Mouse (Mus musculus): ENCODE measurements at regions not wholly inside any gene's neighbourhood (a gene's known extent, or its start where the extent isn't known, plus 50 kb on each side); places are given as distances from the start of the nearest gene placed in this dataset.

DNA sequence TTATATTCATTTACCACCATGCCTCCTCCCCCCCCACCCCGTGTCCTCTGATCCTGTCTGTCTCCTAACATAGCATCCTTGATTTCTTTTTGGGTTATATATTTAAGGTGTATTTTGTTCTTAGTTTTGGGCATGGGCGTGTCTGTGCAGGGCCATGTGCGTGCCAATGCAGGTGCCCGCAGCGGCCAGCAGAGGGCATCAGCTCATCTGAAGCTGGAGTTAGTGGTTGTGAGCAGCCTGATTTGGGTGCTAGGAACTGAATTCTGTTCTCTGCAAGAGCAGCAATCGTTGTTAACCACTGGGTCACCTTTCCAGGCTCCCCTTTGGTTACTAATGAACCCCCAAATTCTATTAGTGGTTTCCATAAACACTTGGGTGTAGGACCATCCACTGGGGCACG lies 167.5 kb upstream of the Zfp64 start:
- ATAC-seq: no peak

DNA sequence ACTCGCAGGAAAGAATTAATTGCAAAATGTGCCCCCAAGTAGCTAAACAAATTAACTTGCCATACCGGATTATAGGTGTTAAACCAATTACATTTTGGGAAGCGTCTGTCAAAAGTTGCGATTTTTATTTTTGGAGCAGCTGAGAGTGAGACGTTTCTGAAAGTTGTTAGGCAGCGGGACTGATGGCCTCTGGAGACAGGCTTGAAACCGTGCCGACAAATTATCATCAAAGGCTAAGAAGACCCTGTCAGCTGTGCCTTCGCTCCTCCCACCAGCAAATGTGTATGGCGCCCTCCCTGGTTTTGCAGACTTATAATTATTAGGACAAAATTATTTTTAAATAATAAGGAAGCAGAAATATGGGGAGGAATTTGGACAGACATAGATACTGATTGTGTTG lies 161.5 kb upstream of the Zfp64 start:
- ATAC-seq: no peak

DNA sequence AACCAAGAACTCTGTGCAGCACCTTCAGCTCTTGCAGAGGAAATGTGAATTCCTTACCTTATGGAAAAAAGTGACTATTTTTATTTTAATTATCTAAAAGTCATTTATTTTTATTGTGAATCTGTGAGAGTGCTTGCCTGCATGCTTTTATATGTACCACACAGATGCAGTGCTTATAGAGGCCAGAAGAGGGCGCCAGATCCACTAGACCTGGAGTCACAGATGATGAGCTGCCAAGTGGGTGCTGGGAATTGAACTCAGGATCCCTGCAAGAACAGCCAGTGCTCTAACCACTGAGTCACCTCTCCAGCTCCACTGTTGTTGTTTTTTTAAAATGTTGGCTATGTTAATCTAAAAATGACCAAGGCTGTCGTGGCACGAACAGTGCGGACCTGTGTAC lies 153.7 kb upstream of the Zfp64 start:
- ATAC-seq: no peak

DNA sequence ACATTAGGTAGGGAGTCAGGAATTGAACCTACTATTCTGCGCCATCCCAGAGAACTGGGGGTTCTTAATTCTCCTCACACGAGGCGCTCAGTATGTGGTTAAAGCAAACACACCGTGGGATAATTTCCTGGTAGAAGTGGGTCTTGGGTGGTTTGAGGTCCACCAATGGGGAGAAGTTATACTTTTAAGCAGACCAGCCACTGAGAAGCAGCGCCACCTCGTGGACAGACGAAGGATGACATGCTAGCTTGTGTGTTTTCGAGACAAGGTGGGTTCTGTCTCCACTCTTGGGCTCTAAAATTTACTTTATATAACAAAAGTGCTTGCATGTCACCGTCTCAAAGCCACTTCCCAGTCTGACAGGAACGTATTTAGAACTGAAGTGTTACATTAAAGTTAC lies 152.7 kb upstream of the Zfp64 start:
- ATAC-seq: no peak

DNA sequence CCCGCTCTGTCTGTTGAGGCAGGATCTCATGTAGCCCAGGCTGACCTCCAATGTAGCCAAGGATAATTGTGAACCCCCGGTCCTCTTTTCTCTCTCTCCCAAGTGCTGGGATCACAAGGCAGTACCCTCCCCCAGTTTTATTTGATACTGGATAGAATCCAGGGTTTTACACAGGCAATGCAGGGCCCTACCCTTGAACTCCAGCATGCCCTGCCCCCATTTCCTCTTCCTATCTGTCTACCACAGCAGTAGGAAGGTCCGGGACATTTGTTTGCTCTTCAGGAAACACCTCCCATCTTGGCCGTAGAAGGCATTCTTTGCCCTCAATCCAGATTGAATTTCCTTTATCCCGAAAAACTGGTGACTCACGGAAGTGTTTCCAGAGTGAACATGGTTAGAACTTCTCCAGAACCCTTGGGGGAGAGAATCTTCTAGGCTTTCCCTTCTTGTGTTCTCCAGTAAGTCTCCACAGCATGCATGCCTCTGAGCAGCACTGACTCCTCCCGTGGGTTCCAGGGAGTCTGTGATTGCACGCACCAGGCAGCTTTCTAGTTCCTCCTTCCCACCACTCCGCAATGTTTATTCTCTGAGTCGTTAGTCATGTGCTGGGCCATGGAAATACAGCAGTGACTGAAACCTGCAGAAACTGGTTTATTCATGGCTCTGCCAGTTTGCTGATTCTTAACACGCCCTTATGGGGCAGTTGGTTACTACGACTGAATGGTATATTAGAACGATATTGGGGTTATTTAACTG lies 146.3 kb upstream of the Zfp64 start:
- ATAC-seq: no peak

DNA sequence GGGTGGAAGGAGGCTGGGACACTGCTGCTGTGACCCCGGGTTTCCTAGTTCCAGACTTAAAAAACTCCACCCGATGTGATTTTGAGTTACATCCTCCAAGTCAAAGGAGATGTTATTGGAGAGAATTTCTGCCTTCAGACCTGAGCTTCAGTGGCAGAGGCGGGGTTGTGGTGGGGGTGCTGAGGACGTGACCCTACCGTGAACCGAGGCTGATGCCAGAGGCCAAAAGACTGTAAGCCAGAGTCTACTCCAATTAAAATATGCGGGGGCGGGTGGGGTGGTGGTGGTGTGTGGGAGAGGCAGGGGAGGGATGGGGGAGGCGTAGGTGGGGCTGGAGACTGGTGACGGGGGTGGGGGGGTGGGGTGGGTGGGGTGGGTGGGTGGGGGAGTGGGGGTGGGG lies 145.1 kb upstream of the Zfp64 start:
- no peak for ATAC-seq

DNA sequence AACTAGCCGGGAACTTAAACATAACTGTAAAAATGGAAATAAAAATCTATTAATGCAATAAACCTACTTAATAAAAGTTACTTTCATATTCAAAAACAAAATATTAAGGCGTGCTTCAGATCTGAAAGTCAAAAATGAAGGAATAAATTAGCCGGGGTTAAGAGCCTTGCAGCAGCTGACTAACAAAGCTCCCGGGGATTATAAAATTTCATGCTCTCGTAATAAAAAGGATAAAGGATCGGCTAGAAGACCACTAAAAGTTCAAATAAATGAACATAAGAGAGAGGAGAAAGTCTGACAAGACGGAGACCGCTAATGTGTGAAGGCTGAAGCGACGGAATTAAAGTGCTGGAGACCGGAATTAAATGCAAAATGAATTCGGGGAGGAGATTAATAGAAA lies 144.3 kb upstream of the Zfp64 start:
- ATAC-seq: no peak

DNA sequence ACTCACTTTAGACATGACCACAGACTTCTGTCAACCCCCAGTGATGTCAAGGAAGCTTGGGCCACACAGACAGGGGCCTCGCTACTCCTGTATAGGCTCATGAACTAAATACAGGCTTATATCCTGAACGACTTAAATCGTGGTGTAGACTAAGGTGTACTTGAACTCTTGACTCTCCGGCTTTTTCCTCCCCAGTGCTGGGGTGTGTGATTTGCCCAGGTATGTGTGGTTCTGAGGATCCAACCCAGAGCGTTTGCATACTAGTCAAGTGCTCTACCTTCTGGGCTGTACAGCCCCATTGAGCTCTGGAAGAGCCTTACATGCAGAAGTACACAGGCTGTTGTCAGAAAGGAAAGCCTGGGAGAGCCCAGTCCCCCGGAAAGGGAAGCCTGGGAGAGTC lies 143.2 kb upstream of the Zfp64 start:
- ATAC-seq: no peak

DNA sequence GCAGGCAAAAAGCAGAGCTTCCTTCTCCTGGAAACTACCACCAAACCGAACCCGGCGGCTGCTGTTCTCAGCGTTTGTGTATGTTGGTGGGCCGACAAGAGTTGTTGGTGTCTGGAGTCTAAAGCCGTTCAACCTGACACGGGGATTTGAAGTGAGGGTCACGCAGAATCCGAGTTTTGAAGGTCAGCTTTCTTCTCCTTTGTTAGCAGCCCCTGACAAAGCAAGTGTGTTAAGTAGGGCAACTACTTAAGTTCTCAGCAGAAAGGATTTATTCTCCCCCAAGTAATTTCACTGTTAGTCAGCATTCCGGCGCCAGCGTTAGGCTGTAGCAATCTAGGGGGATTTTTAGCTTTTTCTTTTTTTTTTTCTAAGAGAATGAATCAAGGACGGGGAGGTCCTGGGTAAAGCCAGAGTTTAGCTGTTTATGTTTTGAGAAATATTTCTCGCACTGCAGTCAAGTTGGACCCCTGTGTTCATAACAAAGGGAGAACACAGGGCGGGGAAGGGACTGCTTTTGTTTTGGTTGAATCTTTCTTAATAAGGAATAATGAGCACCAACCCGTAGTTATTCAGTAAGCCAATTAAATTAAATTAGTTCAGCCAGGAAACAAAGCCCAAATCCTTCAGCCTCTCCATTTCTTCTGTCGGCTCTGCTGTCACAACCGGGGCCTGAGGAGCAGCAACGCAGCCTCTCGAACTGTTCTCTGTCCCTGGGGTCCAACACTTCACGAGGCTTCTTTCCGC lies 138.8 kb upstream of the Zfp64 start:
- no peak for ATAC-seq

DNA sequence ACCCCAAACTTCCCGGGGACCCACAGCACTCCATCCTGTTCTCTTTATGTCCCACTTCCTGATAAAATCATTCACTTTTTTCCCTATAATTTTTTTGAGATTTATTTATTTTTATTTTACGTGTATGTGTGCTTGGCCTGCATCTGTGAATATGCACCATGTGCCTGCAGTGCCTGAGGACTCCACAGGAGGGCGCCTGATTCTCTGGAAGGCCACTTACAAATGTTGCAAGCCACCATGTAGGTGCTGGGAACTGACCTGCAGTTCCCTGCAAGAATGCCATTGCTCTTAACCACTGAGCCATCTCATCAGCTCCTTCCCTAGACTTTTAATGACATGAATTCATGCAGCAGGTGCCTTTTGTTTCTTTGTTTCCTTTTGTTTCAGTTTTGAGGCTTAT lies 134.9 kb upstream of the Zfp64 start:
- ATAC-seq: no peak

DNA sequence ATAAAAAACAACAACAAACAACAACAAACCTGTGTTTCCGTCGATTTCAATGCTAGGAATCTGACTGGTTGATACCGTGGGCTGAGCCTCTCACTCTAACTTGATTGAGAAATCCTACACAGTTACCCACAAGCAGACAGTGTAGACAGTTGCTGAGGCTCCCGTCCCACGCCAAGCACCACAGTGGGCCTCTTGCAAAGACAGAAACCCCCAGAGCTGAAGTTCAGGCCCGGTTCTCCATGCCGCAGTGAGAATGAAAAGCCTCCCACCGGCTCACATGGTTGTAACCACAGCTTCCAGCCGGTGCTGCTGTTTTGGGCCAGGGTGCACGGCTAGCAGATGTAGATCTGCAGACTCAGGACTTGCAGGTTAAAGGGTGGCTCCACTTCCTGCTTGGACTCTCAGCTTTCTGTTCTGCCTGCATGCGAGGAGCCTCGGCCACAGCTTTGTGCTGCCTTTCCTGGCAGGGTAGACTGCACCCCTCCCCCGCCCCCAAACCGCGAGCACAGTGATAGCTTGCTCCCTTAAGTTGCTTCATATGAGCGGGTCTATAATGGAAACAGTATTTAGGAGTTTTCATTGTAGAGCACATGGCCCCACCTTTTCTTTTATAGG lies 133.6 kb upstream of the Zfp64 start:
- peak; percentile 47 for ATAC-seq

DNA sequence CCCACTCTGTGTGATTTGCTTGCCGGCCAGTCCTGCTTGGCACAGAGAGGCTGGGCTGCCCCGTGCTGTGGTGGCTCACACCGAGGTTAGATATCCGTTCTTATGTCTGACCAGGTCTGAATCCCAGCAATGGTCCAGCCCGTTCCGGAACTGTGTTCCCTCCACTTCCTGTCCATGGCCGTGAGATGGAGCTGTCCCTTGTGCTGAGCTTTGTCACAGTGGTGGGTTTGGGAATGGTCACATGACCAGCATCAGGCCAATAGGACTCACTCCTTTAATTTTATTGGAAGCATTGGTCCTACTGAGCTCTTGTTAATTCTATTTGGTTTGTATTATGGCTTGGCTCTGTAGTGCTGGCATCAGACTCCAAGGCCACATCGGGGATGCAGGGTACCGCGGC lies 132.9 kb upstream of the Zfp64 start:
- ATAC-seq: no peak

DNA sequence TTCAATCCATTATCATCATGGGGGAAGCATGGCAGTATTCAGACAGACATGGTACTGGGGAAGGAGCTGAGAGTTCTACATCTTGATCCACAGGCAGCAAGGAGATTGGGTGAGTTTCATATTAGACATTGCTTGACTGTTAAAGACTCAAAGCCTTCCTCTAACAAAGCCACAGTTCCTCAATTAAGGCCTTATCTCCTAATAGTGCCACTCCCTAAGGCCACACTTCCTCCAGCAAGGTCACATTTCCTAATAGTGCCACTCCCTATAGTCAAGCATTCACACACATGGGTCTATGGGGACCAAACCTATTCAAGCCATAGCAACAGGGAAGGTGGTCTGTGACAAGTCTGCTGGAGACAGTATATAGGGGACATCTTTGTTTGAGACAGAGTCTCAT lies 115.9 kb upstream of the Zfp64 start:
- no peak for ATAC-seq

DNA sequence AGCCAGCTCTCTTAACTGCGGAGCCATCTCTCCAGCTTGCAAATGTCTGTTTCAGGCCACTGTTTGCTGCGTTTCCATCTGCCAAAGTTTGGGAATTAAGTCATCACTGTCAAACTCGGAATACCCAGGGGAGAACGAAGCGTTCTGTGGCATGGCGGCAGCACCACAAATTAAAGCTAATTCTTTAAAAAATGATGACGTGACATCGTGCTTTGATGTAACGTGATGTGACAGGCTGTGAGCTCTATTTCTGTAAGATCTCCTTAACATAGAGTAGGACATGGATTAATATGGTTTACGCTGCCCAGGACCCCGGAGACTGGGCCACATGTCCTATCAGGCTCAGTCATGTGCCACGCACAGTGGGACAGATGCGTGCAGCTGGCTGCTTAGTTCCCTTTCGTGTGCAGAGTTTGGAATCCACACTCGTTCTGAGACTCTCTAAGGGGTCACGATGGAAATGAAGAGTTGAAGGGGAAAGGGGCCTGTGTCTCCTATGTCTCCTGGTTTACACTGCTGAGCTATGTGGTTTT lies 109.8 kb upstream of the Zfp64 start:
- no peak for ATAC-seq

DNA sequence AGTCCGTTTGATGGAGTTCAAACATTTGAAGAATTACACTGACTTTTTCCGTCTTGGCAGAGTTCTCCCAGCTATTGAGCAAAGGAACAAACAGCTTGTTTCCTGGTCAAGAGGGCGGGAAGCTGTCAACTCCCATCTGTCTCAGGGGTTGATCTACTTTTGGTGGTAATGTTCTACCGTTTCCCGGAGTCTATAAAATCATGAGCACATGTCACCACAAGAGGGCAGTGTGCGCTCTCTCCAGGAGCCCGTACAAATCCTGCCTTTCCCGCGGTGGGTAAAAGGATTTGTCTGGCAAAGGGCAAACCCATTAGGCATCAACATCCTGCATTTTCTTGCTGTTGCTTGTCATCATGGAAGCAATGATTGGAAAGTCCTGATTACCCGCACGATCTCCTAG lies 106.1 kb upstream of the Zfp64 start:
- ATAC-seq: no peak

DNA sequence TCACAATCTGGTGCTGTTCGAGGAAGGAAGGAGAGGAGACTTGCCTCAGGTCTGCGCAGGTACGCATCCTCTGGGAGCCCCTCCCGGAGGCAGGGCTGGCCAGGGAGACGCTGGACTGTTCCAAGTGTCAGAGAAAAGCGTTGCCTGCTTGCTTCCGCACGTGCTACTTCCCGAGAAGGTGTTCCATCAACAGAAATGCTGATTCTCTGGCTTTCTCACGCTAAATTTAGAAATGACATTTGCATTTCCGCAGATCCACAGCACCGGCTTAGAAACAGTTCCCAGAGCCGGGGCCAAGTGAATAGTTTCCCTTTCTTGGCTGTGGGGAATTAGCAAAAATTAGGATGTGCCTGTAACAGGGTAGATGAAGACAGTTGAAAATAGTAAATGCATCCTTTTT lies 105.1 kb upstream of the Zfp64 start:
- ATAC-seq: no peak

DNA sequence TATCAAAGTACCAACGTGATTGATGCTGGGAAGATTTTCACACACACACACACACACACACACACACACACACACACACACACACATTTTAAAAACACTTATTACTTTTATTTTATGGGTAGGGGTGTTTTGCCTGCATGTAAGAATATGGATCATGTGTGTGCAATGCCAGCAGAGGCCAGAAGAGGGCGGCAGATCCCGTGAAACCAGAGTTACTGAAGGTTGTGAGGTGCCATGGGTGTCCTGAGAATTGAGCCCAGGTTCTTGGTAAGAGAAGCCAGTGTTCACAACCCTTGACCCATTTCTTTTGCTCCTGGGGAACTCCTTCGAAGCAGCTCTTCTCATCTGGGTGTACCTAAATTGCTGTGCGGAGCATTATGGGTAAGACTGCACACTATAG lies 102.4 kb upstream of the Zfp64 start:
- ATAC-seq: no peak

DNA sequence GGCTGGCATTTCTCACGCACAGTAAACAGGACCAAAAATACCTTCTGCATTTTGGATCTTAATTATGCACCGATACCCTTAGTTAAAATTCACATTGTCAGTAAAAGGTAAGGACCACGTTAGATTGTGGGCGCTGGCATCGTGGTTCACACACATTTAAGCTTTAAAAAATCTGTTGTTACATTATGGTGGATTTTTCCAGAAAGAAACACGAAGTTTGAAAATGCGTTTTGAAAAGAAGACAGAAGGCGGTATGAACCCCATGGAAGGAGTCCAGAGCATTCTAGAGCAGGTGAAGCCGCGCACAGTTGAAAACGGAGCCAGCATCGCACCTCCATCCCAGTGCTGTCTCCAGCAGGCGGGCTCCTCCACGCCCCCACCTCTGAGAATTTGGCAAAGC lies 94.6 kb upstream of the Zfp64 start:
- no peak for ATAC-seq

DNA sequence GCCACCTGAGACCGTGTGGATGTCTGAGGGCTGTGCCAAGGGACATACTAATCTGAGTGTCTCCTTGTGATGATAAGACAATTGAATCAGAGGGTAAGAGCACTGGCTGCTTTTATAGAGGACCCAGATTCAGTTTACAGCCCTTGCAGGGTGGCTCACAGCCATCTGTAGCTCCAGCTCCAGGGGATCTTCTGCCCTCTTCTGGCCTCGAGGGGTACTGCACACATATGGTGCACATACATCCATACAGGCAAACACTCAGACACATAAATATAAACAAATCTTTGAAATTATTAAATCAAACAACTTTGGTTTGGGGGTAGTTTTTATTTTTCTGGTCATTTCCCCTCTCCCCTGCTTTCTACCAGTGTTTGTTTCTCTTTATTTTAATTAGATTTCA lies 86.4 kb upstream of the Zfp64 start:
- ATAC-seq: no peak

DNA sequence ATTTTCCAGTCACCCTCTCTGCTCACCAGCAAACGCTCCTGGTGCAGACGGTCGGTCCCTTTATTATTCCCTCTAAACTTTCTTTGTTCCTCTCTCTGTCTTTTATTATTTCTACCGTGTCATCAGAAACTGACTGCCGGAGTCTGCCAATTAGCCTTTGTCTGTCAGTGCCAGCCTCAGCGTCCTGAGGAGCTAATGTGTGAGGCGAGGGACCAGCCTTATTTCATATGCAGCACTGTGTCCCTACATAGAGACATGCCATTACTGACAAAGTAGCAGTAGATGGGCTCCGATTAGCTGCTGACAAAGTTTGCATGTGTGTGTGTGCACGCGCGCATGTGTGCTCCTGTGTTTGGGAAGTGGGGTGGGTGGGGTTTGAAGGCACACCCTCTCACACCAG lies 82.6 kb upstream of the Zfp64 start:
- no peak for ATAC-seq

DNA sequence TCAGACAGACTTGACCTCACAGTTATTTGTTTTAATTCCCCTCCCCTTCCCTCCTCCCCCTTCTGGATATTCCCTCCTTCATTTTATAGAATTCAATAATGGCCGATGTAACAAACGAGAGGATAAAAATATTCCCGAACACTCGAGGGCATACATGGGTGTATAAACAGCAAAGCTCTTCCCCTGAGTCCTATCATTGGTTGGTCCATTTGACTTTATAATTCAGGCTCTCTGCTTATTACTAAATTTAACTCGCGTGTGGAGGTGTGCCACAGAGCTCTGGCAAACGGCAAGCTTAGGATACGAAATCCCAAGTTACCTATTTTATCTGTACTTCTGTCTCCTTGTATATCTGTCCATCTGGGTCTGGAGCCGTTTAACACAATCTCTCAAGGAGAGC lies 82.1 kb upstream of the Zfp64 start:
- no peak for ATAC-seq

DNA sequence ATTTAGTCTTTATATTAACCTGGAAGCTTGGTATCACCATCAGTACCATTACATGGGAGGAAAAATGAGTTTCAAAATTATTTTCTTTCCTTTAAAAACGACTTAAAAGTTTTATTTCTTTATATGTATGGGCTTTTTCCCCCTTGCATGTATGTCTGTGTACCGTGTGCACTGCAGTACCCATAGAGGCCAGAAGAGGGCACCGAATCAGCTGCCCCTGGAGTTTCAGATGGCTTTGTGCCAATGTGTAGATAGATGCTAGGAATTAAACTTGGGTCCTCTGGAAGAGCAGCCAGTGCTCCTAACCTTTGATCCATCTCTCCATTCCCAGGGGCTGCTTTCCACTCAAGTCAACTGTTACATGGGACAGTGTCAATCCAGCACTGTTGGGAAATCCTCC lies 79.9 kb upstream of the Zfp64 start:
- ATAC-seq: no peak

DNA sequence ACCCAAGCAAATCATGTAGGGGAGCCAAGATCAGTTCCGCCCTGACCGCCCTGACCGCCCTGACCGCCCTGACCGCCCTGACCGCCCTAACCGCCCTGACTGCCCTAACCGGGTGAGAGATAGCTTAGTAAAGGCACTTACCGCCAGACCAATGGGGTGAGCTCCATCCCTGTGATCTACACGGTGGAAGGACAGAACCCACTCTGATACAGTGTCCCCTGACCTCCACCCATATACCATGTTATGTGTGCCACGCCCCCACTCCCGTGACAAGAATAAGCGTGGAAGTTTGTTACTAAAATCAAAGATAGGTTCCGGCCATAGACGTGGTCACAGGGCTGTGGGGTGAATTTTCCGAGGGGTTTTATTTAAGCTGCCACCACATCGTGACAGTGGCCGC lies 78.6 kb upstream of the Zfp64 start:
- no peak for ATAC-seq

DNA sequence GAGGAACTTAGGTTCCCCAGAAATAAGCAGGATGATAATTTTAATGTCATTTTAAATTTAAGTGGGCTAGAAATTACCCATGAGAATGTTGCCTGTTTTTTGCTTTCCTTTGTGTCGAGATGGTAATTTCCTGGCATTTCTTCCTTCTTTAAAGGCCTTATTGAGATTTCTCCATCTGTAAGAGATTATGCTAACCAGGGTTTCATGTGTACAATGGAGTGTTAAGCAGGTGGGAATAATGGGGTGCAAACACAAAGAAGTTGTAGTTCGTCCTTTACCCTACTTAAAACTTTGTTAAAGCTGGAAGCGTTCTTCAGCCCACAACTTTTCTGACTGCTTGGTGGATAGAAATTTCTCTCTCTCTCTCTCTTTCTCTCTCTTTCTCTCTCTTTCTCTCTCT lies 77.8 kb upstream of the Zfp64 start:
- no peak for ATAC-seq
